Mouse (Mus musculus) CH12.LX (cell line): ENCODE measurements at regions not wholly inside any gene's neighbourhood (a gene's known extent, or its start where the extent isn't known, plus 50 kb on each side); places are given as distances from the start of the nearest gene placed in this dataset.

Source experiments
- CHD1 ChIP-seq: IDR thresholded peaks from 2 replicates; pipeline ENCODE4 v1.6.1; 2012; ENCODE audit warnings: low read depth, low read length, improper control_type of control experiment, inconsistent platforms
- CTCF ChIP-seq, 2 experiments: IDR thresholded peaks in 1 of 2; conservative IDR thresholded peaks in 1 of 2; 2 replicates each; pipeline ENCODE4 v1.5.1; 2011 to 2012; ENCODE audit warnings: low read depth in 2 of 2, low read length in 2 of 2, improper control_type of control experiment in 1 of 2, inconsistent platforms in 1 of 2, mild to moderate bottlenecking in 1 of 2, moderate library complexity in 1 of 2
- HCFC1 ChIP-seq: IDR thresholded peaks from 2 replicates; pipeline ENCODE4 v1.6.1; 2012; ENCODE audit warnings: low read depth, mild to moderate bottlenecking, inconsistent platforms, low read length, improper control_type of control experiment
- MXI1 ChIP-seq: IDR thresholded peaks from 2 replicates; pipeline ENCODE4 v1.6.1; 2011; ENCODE audit warnings: mild to moderate bottlenecking, low read depth, low read length, improper control_type of control experiment
- PAX5 ChIP-seq: IDR thresholded peaks from 2 replicates; pipeline ENCODE4 v1.6.1; 2012; ENCODE audit warnings: low read length, inconsistent platforms, mixed read lengths
- POLR2A ChIP-seq: IDR thresholded peaks from 2 replicates; pipeline ENCODE4 v1.6.1; 2011; ENCODE audit warnings: low read depth, mild to moderate bottlenecking, improper control_type of control experiment, low read length
- POLR2AphosphoS2 ChIP-seq: IDR thresholded peaks from 2 replicates; pipeline ENCODE4 v1.6.1; 2011; ENCODE audit warnings: low read depth, low read length, improper control_type of control experiment
- SMC3 ChIP-seq: IDR thresholded peaks from 2 replicates; pipeline ENCODE4 v1.6.1; 2011; ENCODE audit warnings: low read depth, low read length, improper control_type of control experiment
- USF2 ChIP-seq: conservative IDR thresholded peaks from 2 replicates; pipeline ENCODE4 v1.6.1; 2011; ENCODE audit warnings: low read depth, low read length, improper control_type of control experiment
- ZC3H11A ChIP-seq: IDR thresholded peaks from 2 replicates; pipeline ENCODE4 v1.6.1; 2012; ENCODE audit warnings: low read depth, mild to moderate bottlenecking, inconsistent platforms, low read length, improper control_type of control experiment
- ZNF384 ChIP-seq: IDR thresholded peaks from 2 replicates; pipeline ENCODE4 v1.6.1; 2012; ENCODE audit warnings: low read depth, low read length, improper control_type of control experiment, inconsistent platforms

GRCm38 (mm10) chr12:27646497-27647307 is 304.3 kb upstream of the Sox11 start:
- TF ChIP-seq POLR2A, result no peak
- no peak for TF ChIP-seq PAX5
- TF ChIP-seq ZNF384, result no peak
- no peak for TF ChIP-seq MXI1
- no peak for TF ChIP-seq CTCF (conservative IDR thresholded peaks at IDR 0.05 in 1 of 2, IDR thresholded peaks at IDR 0.05 in 1 of 2; ENCODE audit: low read depth in 2 of 2, low read length in 2 of 2)
- no peak for TF ChIP-seq SMC3
- no peak for TF ChIP-seq HCFC1
- TF ChIP-seq USF2, result no peak
- TF ChIP-seq CHD1, result no peak
- no peak for TF ChIP-seq POLR2AphosphoS2
- TF ChIP-seq ZC3H11A, result no peak
